Mouse (Mus musculus) layer of hippocampus, adult 8-10 months (tissue): ENCODE data around the gene Olfr1263. TPM values are rescaled to one million over a fixed set of nuclear protein-coding genes. Genes with fewer than 3 reads are reported as not detected.

Experiments used
- DNase-seq, 2 experiments: peaks; one replicate each; pipeline ENCODE4 v3.0.0; 2022; ENCODE audit warnings: low spot score in 2 of 2
- total RNA-seq, 4 experiments: library from RNA; stranded (reverse); gene quantifications; 2 replicates each; pipeline ENCODE4 v1.2.4; 2022

The Olfr1263 gene
- total RNA-seq, result not detected

DNA sequence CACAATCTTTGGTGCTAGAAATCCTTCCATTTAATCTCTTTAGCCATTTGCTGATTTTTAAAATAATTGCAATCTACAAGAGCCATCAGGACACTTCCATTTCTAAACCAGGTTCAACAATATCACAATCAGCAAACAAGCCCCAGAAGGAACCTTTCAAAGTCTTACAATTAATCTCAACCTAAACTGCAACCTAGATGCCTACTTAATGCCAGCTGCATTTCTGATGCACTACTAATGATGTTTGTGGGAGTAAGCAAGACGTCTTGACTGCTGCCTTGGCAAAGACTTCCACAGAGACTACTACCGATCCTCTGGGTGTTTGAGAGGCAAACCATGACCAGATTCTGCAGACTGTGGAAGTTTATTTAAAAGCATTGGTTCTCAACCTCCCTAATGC, at the start of gene Olfr1263:
Gene Olfr1263, plus strand, starts transcription at position 301 of the 400 bp plus-strand sequence.
- DNase-seq, result no peak

DNA sequence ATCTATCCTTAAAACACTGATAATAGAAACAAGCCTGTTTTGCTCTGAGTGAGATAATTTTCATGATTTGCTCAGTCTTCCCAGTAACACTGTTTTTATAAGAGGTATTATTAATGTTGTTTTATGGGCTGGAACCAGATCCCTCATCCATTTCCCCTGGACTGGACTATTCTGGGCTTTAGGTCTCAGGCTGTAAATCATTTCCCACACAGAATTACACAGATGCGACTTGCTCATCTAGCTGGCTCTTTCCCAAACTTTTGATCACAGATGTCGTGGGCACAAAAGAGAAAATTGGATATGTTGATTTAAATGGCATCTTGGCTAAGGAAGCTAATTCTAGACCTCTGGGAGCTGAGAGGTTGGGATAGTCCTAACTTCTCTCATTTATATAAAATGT, 37.7 kb upstream of the Olfr1263 start, which contains the start of gene Olfr1260:
Gene Olfr1260, plus strand, starts transcription at position 157 of the 400 bp plus-strand sequence.
- DNase-seq, result peak; percentile 12 to 15

DNA sequence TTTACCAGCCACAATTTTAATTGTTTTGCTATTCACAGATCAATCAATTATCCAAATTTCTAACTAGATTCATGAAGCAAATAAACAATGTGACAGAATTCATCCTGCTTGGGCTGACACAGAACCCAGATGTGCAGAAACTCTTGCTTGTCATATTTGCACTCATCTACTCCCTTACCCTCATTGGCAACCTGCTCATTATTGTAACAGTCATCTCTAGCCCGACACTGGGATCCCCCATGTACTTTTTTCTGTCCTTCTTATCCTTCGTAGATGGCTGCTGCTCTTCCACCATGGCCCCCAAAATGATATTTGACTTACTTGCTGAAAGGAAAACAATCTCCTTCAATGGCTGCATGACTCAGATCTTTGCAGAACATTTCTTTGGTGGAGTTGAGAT, 34.2 kb upstream of the Olfr1263 start:
- DNase-seq, result no peak

DNA sequence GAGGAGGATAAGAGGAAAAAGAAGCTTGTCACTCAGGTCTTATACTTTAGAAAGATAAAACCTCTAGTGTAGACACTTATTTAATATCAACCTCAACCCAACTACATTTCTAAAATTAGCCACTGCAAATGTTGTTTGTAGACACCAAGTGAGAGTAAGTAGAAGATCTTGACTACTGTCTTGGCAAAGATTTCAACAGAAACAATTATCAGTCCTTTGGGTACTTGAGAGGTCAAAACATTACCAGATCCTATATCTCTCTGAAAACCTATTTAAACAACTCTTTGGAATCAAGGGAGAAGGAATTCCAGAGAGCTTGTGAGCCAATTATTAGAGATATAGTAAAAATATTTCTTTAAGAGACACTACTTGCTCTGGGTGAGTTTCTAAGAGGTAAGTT, 21.0 kb upstream of the Olfr1263 start, which contains the start of gene Olfr1261:
Gene Olfr1261, plus strand, starts transcription at position 301 of the 400 bp plus-strand sequence.
- DNase-seq, result no peak

DNA sequence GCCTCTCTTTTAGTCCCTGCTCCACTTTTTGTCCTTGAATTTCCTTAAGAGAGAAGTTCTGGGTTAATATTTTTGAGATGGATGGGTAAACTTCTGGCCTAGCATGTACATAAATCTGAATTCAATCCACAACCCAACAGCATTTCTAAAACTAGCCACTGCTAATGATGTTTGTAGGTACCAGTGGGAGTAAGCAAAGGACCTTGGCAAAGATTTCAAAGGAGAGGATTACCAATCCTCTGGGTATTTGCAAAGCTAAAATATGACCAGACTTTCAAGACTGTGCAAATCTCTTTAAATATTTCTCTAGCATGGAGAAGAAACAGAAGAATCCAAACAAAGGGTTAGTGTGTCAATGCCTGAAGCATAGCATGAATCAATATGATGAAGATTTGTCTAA, 12.1 kb upstream of the Olfr1263 start, which contains the start of gene Olfr1262:
Gene Olfr1262, plus strand, starts transcription at position 301 of the 400 bp plus-strand sequence.
- no peak for DNase-seq

DNA sequence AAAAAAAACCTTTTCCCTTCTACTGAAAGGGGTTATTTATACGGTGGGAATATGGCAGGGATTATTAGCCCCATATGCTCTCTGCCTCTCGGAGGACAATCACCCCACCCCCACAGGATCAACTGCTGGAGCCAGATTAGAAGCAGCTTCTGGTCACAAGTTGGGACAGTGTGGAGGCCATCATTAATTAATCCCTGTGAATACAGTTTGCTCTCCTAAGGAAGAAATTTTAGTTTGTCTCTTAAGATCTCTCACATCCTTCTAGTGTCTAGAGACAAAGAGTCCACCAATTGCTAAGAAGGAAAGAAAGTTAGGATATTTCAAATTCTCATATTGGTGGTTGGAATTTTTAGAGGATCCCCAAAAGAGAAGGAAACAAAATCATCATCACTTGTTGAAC, 13.5 kb downstream of the Olfr1263 start, which contains the start of gene Olfr1264:
Gene Olfr1264, minus strand, starts transcription at position 101 of the 400 bp plus-strand sequence.
- no peak for DNase-seq

DNA sequence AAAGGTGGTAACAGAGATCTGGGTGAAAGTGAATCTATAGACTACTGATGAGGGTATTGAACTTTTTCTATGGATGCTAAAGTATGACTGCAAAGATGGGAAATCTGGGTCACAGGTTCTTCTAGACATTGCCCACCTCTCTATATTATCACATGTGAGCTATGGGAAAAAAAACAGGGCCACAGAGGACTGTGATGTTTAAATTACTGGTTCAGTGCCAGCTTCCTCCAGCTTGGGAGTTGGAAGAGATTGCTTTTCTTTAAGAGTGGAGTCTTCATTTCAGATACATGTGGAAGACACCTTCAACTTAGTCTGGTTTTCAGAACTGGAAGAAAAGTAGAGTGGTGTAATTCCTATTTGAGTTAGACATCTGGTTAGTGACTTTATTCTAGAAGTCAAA, 23.1 kb downstream of the Olfr1263 start, which contains the start of gene Olfr1265:
Gene Olfr1265, plus strand, starts transcription at position 301 of the 400 bp plus-strand sequence.
- no peak for DNase-seq

DNA sequence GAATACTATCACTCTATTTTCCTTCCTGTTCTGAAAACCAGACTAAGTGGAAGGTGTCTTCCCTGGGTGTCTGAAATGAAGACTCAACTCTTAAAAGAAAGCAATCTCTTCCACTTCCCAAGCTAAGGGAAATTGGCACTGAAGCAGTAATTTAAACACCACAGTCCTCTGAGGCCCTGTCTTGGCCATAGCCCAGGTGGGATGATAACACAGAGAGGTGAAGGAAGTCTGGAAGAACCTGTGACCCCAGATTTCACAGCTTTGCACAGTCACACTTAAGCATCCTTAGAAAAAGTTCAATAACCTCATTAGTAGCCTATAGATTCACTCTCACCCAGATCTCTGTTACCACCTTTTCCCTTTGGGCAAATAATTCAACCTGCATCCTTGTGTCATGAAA, 51.6 kb downstream of the Olfr1263 start, which contains the start of gene Olfr140:
Gene Olfr140, minus strand, starts transcription at position 101 of the 400 bp plus-strand sequence.
- no peak for DNase-seq

Other genes with a start within 250 kb of the Olfr1263 start
- gene Olfr1254, start 218.5 kb upstream of the Olfr1263 start, total RNA-seq, result not detected
- gene Olfr1255, start 200.1 kb upstream of the Olfr1263 start, total RNA-seq, result not detected
- not detected for gene Olfr1256, start 170.6 kb upstream of the Olfr1263 start, total RNA-seq
- not detected for gene Olfr48, start 163.9 kb upstream of the Olfr1263 start, total RNA-seq
- not detected for gene Olfr1257, start 133.7 kb upstream of the Olfr1263 start, total RNA-seq
- gene Olfr1258, start 84.8 kb upstream of the Olfr1263 start, total RNA-seq, result not detected
- gene Olfr1259, start 63.5 kb upstream of the Olfr1263 start, total RNA-seq, result not detected
- not detected for gene Olfr1260, start 37.8 kb upstream of the Olfr1263 start, total RNA-seq
- not detected for gene Olfr1261, start 20.9 kb upstream of the Olfr1263 start, total RNA-seq
- not detected for gene Olfr1262, start 12.0 kb upstream of the Olfr1263 start, total RNA-seq
- gene Olfr1264, start 13.4 kb downstream of the Olfr1263 start, total RNA-seq, result not detected
- not detected for gene Olfr1265, start 23.2 kb downstream of the Olfr1263 start, total RNA-seq
- gene Olfr140, start 51.5 kb downstream of the Olfr1263 start, total RNA-seq, result not detected
- gene Olfr1269, start 109.3 kb downstream of the Olfr1263 start, total RNA-seq, result not detected
- not detected for gene Olfr32, start 130.2 kb downstream of the Olfr1263 start, total RNA-seq
- not detected for gene Olfr1270, start 141.0 kb downstream of the Olfr1263 start, total RNA-seq
- under 1 TPM in 1 of 4 experiments, not detected in 3; 0.25 TPM for gene Olfr1506, start 212.4 kb downstream of the Olfr1263 start, total RNA-seq
- not detected for gene Olfr142, start 245.5 kb downstream of the Olfr1263 start, total RNA-seq